Mouse (Mus musculus) adrenal gland, postnatal 36 days (tissue): Measurements from ENCODE around the gene Mettl16. TPM values are rescaled to one million over a fixed set of nuclear protein-coding genes. Genes with fewer than 3 reads are reported as not detected.
A peak's percentile ranks its signal among the peaks of the same experiment; 100 is the strongest.

ENCODE experiments used
- DNase-seq, 2 experiments: peaks; one replicate each; pipeline ENCODE4 v3.0.0; 2021; ENCODE audit warnings: mixed read lengths in 1 of 2
- total RNA-seq, 2 experiments: library from RNA; stranded (reverse); gene quantifications; 2 replicates each; pipeline ENCODE4 v1.2.3; 2021

Mettl16 gene
- total RNA-seq, 2 experiments from 2014 or later, result 29.0 to 37.6 TPM

DNA sequence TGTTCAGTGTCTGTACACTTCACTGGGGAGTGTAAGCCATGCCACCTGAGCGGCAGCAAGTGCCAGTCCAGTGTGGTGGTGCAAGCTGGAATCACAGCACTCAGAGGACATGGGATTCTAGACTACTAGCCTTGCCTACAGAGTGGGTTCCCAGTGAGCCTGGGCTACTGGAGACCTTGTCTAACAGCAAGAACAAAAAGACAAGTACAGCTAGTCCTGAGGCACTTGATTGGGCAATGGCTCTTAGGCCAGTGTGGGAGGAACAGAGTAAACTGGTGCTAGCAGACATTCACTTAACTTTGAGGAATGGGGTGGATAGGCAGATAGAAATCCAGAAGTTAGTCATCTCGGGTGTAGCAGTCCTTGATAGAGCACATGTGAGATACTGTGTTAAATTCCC lies 1.8 kb downstream of the Mettl16 start:
- DNase-seq, result no peak

- no peak for DNase-seq
Measured at GRCm38 (mm10) chr11:74792874-74793273, 22.2 kb downstream of the Mettl16 start.

- DNase-seq, result no peak
Measured at GRCm38 (mm10) chr11:74800658-74801057, 30.0 kb downstream of the Mettl16 start.

- no peak for DNase-seq
Measured at GRCm38 (mm10) chr11:74804081-74804627, 33.5 kb downstream of the Mettl16 start.

GRCm38 (mm10) chr11:74807246-74807882 lies 36.7 kb downstream of the Mettl16 start:
- DNase-seq, result no peak

DNA sequence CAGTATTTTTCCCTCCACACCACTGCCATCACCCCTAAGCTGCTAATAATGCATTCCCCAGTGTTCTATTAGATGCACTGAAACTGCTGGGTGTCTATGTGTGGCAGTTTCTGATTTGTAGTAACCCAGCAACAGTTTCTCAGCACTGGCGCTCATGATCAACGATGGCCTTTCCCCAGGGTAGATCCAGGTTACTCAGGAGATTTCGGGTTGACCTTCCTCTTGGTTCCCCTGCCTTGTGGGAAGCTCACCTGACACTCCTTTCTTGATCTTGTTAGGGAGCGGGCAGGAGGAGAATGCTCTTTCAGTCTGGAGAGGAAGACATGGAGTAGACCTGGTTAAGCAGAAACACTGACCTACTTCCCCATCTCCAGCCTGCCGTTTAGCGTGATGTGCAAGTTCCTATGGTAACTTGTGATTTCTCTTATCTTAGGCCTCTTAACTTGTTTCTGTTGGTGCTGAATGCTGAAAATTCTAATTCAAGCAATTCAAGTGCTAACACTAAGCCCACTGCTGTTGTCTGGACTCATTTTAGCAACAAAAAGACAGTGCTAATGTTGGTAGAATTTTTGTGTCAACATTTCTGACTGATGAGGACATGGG lies 37.7 kb downstream of the Mettl16 start:
- no peak for DNase-seq

- no peak for DNase-seq
Measured at GRCm38 (mm10) chr11:74810134-74810533, 39.5 kb downstream of the Mettl16 start.

DNA sequence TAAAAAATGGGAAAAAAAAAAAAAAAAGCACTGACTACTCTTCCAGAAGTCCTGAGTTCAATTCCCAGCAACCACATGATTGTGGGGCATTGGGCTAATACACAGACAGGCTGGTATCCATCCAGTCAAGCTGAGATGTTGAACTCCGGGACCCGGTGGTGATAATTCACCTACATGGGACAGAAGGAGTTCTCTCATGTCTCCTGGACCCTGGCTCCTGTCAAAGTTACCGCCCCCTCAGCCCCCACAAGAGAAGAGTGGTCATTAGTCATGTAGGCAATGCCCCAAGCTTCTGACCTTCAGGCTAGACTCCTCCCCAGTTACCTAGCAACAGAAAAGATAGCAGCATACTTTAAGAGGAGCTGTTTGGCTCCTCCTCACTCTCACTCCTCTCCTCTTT lies 40.4 kb downstream of the Mettl16 start:
- DNase-seq, result peak in 1 of 2 experiments; percentile 40

- no peak for DNase-seq
Measured at GRCm38 (mm10) chr11:74811538-74811937, 40.9 kb downstream of the Mettl16 start.

- DNase-seq, result no peak
Measured at GRCm38 (mm10) chr11:74815795-74816194, 45.2 kb downstream of the Mettl16 start.

GRCm38 (mm10) chr11:74820921-74821320 lies 50.3 kb downstream of the Mettl16 start:
- no peak for DNase-seq

- DNase-seq, result peak in 1 of 2 experiments; percentile 58
Measured at GRCm38 (mm10) chr11:74821463-74821862, 50.8 kb downstream of the Mettl16 start.

DNA sequence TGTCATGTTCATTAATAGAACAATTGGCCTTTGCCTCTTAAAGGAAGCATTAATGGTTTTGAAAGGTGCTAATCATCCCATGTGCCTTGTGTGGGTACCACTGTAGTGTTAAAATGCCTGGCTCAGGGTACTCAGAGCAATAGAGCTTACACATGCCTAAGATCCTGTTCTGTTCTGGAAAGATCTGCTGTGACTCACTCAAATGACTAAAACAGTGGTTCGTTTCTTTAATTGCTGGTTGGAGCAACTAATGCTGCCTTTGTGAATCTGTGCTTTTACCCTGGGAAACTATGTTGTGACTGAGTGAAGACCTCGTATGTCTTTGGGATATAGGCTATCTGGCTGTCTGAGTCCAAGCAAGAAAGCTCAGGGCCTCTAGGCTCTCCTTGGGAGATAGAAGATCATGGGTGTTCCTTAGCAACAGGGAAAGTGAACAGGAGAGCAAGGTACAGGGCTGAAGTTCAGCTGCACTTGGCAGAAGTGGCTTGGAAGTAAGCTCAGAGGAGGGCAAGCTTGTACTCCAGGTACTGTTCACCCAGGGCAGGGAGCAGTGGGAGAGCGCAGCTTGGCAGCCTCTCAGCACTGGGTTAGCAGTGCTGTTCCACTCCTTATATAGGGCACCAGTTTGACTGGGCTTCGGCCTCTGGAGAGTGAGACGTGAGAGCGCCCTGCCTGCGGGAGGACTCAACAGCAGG lies 52.3 kb downstream of the Mettl16 start:
- peak in 1 of 2 experiments; percentile 18 for DNase-seq

GRCm38 (mm10) chr11:74826151-74826550 lies 55.5 kb downstream of the Mettl16 start:
- DNase-seq, result peak; percentile 74 to 77

DNA sequence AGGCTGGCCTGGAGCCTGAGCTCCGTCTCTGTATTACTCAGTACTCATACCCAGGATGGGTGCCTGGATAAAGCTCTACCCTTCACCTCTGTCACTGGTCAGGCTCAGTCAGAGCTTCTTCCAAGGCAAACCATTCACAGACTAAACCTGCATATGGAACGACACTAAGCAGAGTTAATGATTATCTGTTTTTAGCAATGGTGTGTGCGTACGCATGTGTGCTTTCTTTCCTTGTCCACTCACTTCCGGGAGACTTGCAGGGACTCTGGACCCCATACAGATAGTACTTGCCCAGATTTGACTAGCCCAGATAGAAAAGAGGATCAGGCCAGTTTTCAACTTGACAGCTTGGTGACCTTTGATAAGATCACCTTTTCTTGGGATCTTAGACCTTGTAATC lies 56.1 kb downstream of the Mettl16 start:
- no peak for DNase-seq

DNA sequence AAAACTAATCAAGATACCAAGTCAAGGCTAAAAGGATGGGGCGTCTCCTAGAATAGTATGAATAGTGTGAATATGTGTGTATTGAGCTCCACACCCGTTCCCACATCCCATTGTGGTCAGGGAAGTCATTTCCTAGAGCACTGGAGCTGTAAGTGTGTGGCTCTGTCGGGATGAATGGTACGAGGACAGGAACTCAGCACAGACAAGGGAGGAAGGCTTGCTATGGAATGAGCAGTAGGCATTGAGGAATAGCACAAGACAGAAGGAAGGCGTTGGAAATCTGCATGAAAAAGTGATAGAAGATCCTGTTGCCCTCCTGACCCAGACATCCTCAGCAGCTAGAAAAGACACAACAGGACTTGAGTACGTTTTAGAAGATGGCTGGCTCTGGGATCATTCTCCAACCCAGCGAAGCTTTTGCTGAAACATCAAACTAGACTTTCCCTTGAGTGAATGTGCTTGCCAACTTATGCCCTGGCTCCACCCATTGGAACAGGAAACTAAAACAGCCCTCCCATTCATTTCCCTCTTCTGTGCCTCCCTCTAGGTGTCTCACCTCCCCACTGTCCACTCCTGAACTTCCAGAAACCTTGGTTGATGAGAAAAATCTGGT lies 57.3 kb downstream of the Mettl16 start:
- DNase-seq, result no peak

DNA sequence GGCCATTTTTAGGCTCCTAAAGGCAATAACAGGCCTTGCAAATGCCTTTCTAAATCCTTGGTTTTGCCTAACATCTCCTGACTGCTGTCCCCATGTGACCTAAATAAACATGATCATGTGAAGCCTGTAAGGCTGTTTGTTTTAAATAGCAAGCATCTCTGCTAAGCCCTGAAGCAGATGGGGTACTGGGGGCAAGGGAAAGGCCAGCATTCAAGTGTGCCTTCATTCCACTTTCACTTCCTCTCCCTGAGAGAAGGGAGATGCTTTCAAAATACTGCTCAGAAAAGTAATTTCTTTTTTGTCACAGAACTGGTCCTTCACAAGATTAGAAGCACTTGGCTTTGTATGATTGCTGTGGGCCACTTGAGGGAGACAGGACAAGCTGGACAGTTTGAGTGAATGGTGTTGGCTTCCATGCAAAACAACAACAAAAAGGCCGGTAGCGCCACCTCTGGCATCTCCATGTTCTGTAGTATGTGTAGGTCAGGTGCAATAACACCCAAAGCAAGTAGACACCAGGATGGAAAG lies 57.8 kb downstream of the Mettl16 start:
- no peak for DNase-seq

DNA sequence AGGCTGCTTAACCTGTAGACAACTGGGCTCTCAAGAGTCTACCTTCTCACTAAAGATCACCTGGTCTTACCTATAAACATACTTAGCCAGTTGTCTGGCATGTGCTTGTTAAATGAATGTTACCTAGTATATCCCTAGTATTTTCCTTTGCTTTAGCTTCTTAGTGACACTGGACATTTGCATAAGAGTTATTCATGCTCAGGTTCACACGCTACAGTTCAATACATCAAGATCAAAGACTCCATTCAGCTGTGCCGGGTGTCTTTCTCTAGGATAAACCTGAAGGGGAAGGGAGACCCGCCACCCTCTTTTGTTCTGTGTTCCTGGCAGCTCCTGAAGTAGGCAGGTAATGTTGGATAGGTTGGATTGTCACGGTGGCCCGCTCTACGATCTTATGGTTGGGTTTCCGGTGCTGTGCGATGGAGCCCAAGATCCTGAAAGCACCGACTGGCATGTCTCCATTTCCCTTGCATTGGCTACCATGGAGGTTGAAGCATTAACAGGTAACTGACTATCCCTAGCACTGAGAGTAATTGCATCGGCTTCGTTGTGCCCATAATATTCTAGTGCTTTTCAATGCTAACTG lies 58.4 kb downstream of the Mettl16 start:
- DNase-seq, result no peak

- DNase-seq, result peak; percentile 89 to 92
Measured at GRCm38 (mm10) chr11:74829812-74830211, 59.2 kb downstream of the Mettl16 start.

DNA sequence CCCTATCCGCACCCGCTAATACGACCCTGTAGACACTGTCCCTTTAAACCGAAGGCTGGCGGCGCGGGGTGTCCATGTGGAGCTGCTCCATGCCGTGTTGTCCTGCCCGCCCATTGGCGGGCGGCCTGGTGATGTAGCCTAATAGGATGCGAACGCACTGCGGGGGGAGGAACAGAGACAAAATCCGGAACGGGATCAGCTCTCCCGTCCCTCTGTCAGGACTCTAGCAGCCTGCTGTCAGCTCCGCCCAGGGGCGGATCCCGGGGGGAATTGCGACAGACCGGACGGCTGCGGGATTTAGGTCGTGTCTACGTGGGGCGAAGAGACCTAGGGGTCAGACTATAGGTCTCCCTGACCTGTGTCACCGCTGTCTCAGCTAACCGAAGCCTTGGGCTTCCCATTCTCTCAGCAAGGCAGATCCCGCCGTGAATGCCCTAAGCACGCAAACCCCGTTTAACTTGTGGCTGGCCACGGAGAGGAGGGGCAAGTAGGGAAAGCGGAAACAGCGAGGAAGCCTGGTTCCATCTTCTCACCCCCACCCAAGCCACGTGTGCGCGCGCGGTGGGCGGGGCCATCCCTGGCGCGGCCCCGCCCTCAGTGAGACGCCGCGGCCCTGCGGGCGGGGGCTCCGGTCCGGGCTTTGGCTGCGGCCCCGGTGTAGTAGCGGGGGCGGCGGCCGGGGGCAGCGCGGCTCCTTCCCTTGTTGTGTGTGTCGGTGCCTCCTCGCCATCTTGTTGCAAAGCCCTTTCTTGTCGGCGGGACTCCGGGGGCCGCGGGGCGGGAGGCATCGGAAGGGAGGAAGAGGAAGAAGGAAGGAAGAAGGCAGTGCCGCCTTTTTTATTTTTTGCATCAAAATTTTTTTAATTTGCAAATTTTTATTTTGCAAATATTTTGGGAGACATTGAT lies 59.9 kb downstream of the Mettl16 start, which contains the start of gene Mnt:
Gene Mnt, plus strand, starts transcription at position 665 of the 906 bp plus-strand sequence.
- peak; percentile 99 for DNase-seq

GRCm38 (mm10) chr11:74831191-74831605 lies 60.6 kb downstream of the Mettl16 start:
- peak; percentile 61 to 77 for DNase-seq
